Comparison of ENCODE assay signal across 9 mouse cellular contexts in genomic region chr14:25640421-25641056, GRCm38 (mm10). TPM values are rescaled to one million over a fixed set of nuclear protein-coding genes. Genes with fewer than 3 reads are reported as not detected.
DNase-seq lines count a peak whose midpoint lies in the region; ATAC-seq and TF ChIP-seq lines count a peak whose summit lies in the region.
"Had no signal": no experiment of that assay in that cellular context is flagged by ENCODE, and none has a peak within 500 bp of the region (broad histone marks: within the 10 kb centered on the region; RNA-seq: fewer than 3 reads in every experiment).

No protein-coding gene starts in this region.

- peak overlapping the region; percentile 58 for H3K27ac ChIP-seq in hindbrain, embryonic 13.5 days
- H3K27ac ChIP-seq in hindbrain, embryonic 11.5 days (ENCODE audit: low read depth, low read length) = no peak overlapping the region
- H3K27ac ChIP-seq in CH12.LX (ENCODE audit: insufficient read depth, low read depth) = peak overlapping the region; percentile 58
- H3K27ac ChIP-seq in liver, embryonic 13.5 days = no peak overlapping the region
- H3K27ac ChIP-seq: kidney, postnatal 0 days had no signal

- dilution Hi-C loops in CH12.LX (cut with MboI; ENCODE audit: extremely low pct_ligation_motif_present, extremely low pct_unique_long_range_greater_than_20kb, low sequenced_read_pairs) = no loop called here

- no peaks in the 10 kb centered on the region for H3K27me3 ChIP-seq in hindbrain, embryonic 13.5 days
- no peaks in the 10 kb centered on the region for H3K27me3 ChIP-seq in hindbrain, embryonic 11.5 days (ENCODE audit: control insufficient read depth, insufficient read depth, low read length)
- no peaks in the 10 kb centered on the region for H3K27me3 ChIP-seq in CH12.LX (replicated peaks)
- H3K27me3 ChIP-seq in liver, embryonic 13.5 days = no peaks in the 10 kb centered on the region

- H3K4me3 ChIP-seq in hindbrain, embryonic 13.5 days = no peak overlapping the region
- H3K4me3 ChIP-seq in hindbrain, embryonic 11.5 days (ENCODE audit: low read depth, low read length) = no peak overlapping the region
- peak overlapping the region in 1 of 3 experiments; percentile 2 for H3K4me3 ChIP-seq in CH12.LX (replicated peaks in 1 of 3; ENCODE audit: low read depth in 2 of 3, low read length in 2 of 3, poor library complexity in 1 of 3)
- H3K4me3 ChIP-seq in liver, embryonic 13.5 days (replicated peaks) = no peak overlapping the region

- TF ChIP-seq POLR2A in CH12.LX (IDR thresholded peaks at IDR 0.05; ENCODE audit: low read depth, low read length) = no peak

- H3K9ac ChIP-seq in hindbrain, embryonic 13.5 days = peak overlapping the region; percentile 44; the same call in 1 of the 2 replicates
- no peak overlapping the region for H3K9ac ChIP-seq in hindbrain, embryonic 11.5 days (ENCODE audit: low read depth, low read length)
- H3K9ac ChIP-seq in CH12.LX (ENCODE audit: insufficient read depth, low read depth) = no peak overlapping the region
- no peak overlapping the region for H3K9ac ChIP-seq in liver, embryonic 13.5 days

- no peak for DNase-seq in hindbrain, embryonic 11.5 days (ENCODE audit: low spot score)
- peak; percentile 75 for DNase-seq in CH12.LX (ENCODE audit: extremely low read depth)
- no peak for DNase-seq in liver, embryonic 13.5 days
- no peak for DNase-seq in spleen, postnatal 36 days (ENCODE audit: low spot score in 2 of 2)
- no peak for DNase-seq in kidney, postnatal 36 days
- DNase-seq in lung, postnatal 10 days = no peak

- H3K36me3 ChIP-seq in hindbrain, embryonic 13.5 days = peaks cover 89% of the 10 kb centered on the region
- peaks cover 25% of the 10 kb centered on the region for H3K36me3 ChIP-seq in hindbrain, embryonic 11.5 days (ENCODE audit: control insufficient read depth, insufficient read depth, low read length)
- H3K36me3 ChIP-seq in CH12.LX (replicated peaks in 1 of 2; ENCODE audit: control insufficient read depth in 1 of 2, insufficient read depth in 1 of 2, low read length in 1 of 2) = peaks cover 50 to 88% of the 10 kb centered on the region in 2 experiments
- H3K36me3 ChIP-seq in liver, embryonic 13.5 days = peaks cover 43% of the 10 kb centered on the region

- H3K79me2 ChIP-seq in CH12.LX (replicated peaks; ENCODE audit: control insufficient read depth, extremely low read depth, insufficient read depth, poor library complexity, severe bottlenecking) = no peaks in the 10 kb centered on the region; the same call in 1 of the 2 replicates

- no peak for ATAC-seq in hindbrain, embryonic 13.5 days (ENCODE audit: low FRiP score)
- ATAC-seq in hindbrain, embryonic 11.5 days (ENCODE audit: low FRiP score) = no peak
- peak; percentile 85 for ATAC-seq in common myeloid progenitor, adult 5-6 weeks (replicated peaks; ENCODE audit: low read depth, poor library complexity, severe bottlenecking)
- peak; percentile 32; the same call in 1 of the 2 replicates for ATAC-seq in liver, embryonic 13.5 days (ENCODE audit: low read depth)

- no peaks in the 10 kb centered on the region for H3K9me3 ChIP-seq in hindbrain, embryonic 13.5 days
- H3K9me3 ChIP-seq in hindbrain, embryonic 11.5 days (ENCODE audit: control insufficient read depth, low read length) = no peaks in the 10 kb centered on the region
- no peaks in the 10 kb centered on the region for H3K9me3 ChIP-seq in CH12.LX (replicated peaks; ENCODE audit: low read length)
- H3K9me3 ChIP-seq in liver, embryonic 13.5 days (replicated peaks) = no peaks in the 10 kb centered on the region

- in situ Hi-C loops in CH12.LX (cut with MboI; ENCODE audit: low pct_ligation_motif_present, low pct_unique_long_range_greater_than_20kb, low sequenced_read_pairs) = no loop called here

- WGBS in hindbrain, embryonic 13.5 days = 66% methylated on average over 6 of the region's 6 CpGs
- WGBS in hindbrain, embryonic 11.5 days = 61% methylated on average over 6 of the region's 6 CpGs
- 30% methylated on average over 6 of the region's 6 CpGs for WGBS in liver, embryonic 13.5 days (ENCODE audit: insufficient replicate concordance)

- TF ChIP-seq CTCF in CH12.LX (conservative IDR thresholded peaks at IDR 0.05 in 1 of 2, IDR thresholded peaks at IDR 0.05 in 1 of 2; ENCODE audit: low read depth in 2 of 2, low read length in 2 of 2) = no peak

- TF ChIP-seq EP300 in CH12.LX (IDR thresholded peaks at IDR 0.05; ENCODE audit: low read length) = no peak

- no peak overlapping the region for H3K4me2 ChIP-seq in hindbrain, embryonic 13.5 days
- H3K4me2 ChIP-seq in hindbrain, embryonic 11.5 days (replicated peaks; ENCODE audit: low read depth, low read length) = no peak overlapping the region
- peak overlapping the region; percentile 37; the same call in 1 of the 2 replicates for H3K4me2 ChIP-seq in CH12.LX (ENCODE audit: insufficient read depth, low read depth, poor library complexity, severe bottlenecking)
- no peak overlapping the region for H3K4me2 ChIP-seq in liver, embryonic 13.5 days

- peaks cover 52% of the 10 kb centered on the region for H3K4me1 ChIP-seq in hindbrain, embryonic 13.5 days (replicated peaks)
- H3K4me1 ChIP-seq in hindbrain, embryonic 11.5 days (replicated peaks; ENCODE audit: control insufficient read depth, insufficient read depth, low read length) = peaks cover 3% of the 10 kb centered on the region; the same call in 1 of the 2 replicates
- peaks cover 41 to 78% of the 10 kb centered on the region in 2 experiments for H3K4me1 ChIP-seq in CH12.LX (ENCODE audit: control insufficient read depth in 1 of 2, insufficient read depth in 2 of 2)
- H3K4me1 ChIP-seq in liver, embryonic 13.5 days (replicated peaks) = peaks cover 38% of the 10 kb centered on the region

- no peak for TF ChIP-seq RAD21 in CH12.LX (IDR thresholded peaks at IDR 0.05; ENCODE audit: low read depth, low read length)

TF ChIP-seq in CH12.LX, 34 proteins besides CTCF, POLR2A, EP300 and RAD21:
- no peak for TF ChIP-seq MAZ (IDR thresholded peaks at IDR 0.05; ENCODE audit: low read depth, low read length)
- no peak for TF ChIP-seq ZNF384 (IDR thresholded peaks at IDR 0.05; ENCODE audit: low read depth, low read length)
- TF ChIP-seq BHLHE40 (IDR thresholded peaks at IDR 0.05; ENCODE audit: low read depth, low read length) = peak; percentile 32; the same call in 1 of the 2 replicates
- TF ChIP-seq JUN (IDR thresholded peaks at IDR 0.05; ENCODE audit: insufficient read depth, low read depth, low read length) = no peak
- no peak for TF ChIP-seq USF2 (conservative IDR thresholded peaks at IDR 0.05; ENCODE audit: low read depth, low read length)
- TF ChIP-seq ZMIZ1 (IDR thresholded peaks at IDR 0.05; ENCODE audit: low read depth, low read length) = no peak
- TF ChIP-seq SIN3A (IDR thresholded peaks at IDR 0.05; ENCODE audit: low read length) = peak; percentile 36; the same call in 1 of the 2 replicates
- peak; percentile 43 for TF ChIP-seq IRF4 (IDR thresholded peaks at IDR 0.05; ENCODE audit: low read depth, low read length)
- no peak for TF ChIP-seq JUND (conservative IDR thresholded peaks at IDR 0.05; ENCODE audit: low read depth, low read length)
- TF ChIP-seq ETS1 (conservative IDR thresholded peaks at IDR 0.05; ENCODE audit: low read depth, low read length) = peak; percentile 42
- TF ChIP-seq USF1 (IDR thresholded peaks at IDR 0.05; ENCODE audit: low read depth, low read length) = no peak
- TF ChIP-seq PAX5 (IDR thresholded peaks at IDR 0.05; ENCODE audit: low read length) = no peak
- no peak for TF ChIP-seq ZC3H11A (IDR thresholded peaks at IDR 0.05; ENCODE audit: low read depth, low read length)
- no peak for TF ChIP-seq MEF2A (IDR thresholded peaks at IDR 0.05; ENCODE audit: borderline replicate concordance, low read depth, low read length)
- TF ChIP-seq ELF1 (IDR thresholded peaks at IDR 0.05; ENCODE audit: low read depth, low read length) = no peak
- TF ChIP-seq ZKSCAN1 (IDR thresholded peaks at IDR 0.05; ENCODE audit: borderline replicate concordance, low read depth, low read length) = no peak
- no peak for TF ChIP-seq CHD1 (IDR thresholded peaks at IDR 0.05; ENCODE audit: low read depth, low read length)
- no peak for TF ChIP-seq TBP (conservative IDR thresholded peaks at IDR 0.05; ENCODE audit: low read depth, low read length)
- TF ChIP-seq SMC3 (IDR thresholded peaks at IDR 0.05; ENCODE audit: low read depth, low read length) = no peak
- TF ChIP-seq E2F4 (IDR thresholded peaks at IDR 0.05; ENCODE audit: insufficient replicate concordance, low read depth, low read length) = no peak

RNA-seq across cellular contexts. Expression of gene Ppif, which starts 53.4 kb away (rescaled TPM):
- polyA plus RNA-seq in hindbrain, embryonic 13.5 days (2015; fragmentation: Nextera tagmentation; extraction: Ambion mirVana) = 28.0 and 32.0 TPM in 2 replicates
- 32.3 and 33.3 TPM in 2 replicates for polyA plus RNA-seq in hindbrain, embryonic 11.5 days (2014; fragmentation: Nextera tagmentation; extraction: Ambion mirVana)
- total RNA-seq in CH12.LX (2012; rRNA removed) (29.1 and 38.3 TPM in 2 replicates), CH12.LX (2014; rRNA removed) (50.3 and 52.9 TPM in 2 replicates)
- polyA plus RNA-seq in CH12.LX (2012; ENCODE audit: insufficient read length, low read depth) = 99.3 and 106 TPM in 2 replicates
- total RNA-seq in common myeloid progenitor, adult 5-6 weeks (2017) = 44.9 and 49.5 TPM in 2 replicates
- polyA plus RNA-seq in liver, embryonic 13.5 days (2015; fragmentation: Nextera tagmentation; extraction: Ambion mirVana) = 37.8 and 52.3 TPM in 2 replicates

Comparison
In these comparisons a context has a peak if more than half of its experiments do, and no peak if none do; other contexts are left out.
1. H3K27ac ChIP-seq: peak in hindbrain, embryonic 13.5 days (single experiment) and CH12.LX (single experiment); none in hindbrain, embryonic 11.5 days (single experiment) and liver, embryonic 13.5 days (single experiment).
2. ATAC-seq: peak in common myeloid progenitor, adult 5-6 weeks (single experiment) and liver, embryonic 13.5 days (single experiment); none in hindbrain, embryonic 13.5 days (single experiment) and hindbrain, embryonic 11.5 days (single experiment).